Mouse (Mus musculus) neural tube, embryonic 12.5 days (tissue): ENCODE data around the gene Sf3b4. TPM values are rescaled to one million over a fixed set of nuclear protein-coding genes. Genes with fewer than 3 reads are reported as not detected.
"Not testable (repeated sequence)": the region's sequence is repeated elsewhere in the genome, so short reads cannot be mapped to it uniquely, and the experiment has no call there.

Experiments
- ATAC-seq: fragments of 200-750 bp; cut with Nextera tagmentation; 2 replicates; pipeline ENCODE4 v1.8.0; 2017; ENCODE audit warnings: low read depth, mild to moderate bottlenecking, moderate TSS enrichment, moderate library complexity; ENCODE audit not compliant: low FRiP score
- H3K27ac ChIP-seq: fragments of 300-500 bp; sonication (generic); 2 replicates; pipeline ENCODE4 v1.5.1; 2016
- H3K27me3 ChIP-seq: fragments of 300-500 bp; sonication (generic); replicated peaks from 2 replicates; pipeline ENCODE4 v1.6.1; 2016; ENCODE audit warnings: mild to moderate bottlenecking
- H3K36me3 ChIP-seq: fragments of 300-500 bp; sonication (generic); 2 replicates; pipeline ENCODE4 v1.6.1; 2016; ENCODE audit warnings: mild to moderate bottlenecking
- H3K4me1 ChIP-seq: fragments of 300-500 bp; sonication (generic); 2 replicates; pipeline ENCODE4 v1.6.1; 2016
- H3K4me2 ChIP-seq: fragments of 300-500 bp; sonication (generic); replicated peaks from 2 replicates; pipeline ENCODE4 v1.6.1; 2016; ENCODE audit warnings: mild to moderate bottlenecking
- H3K4me3 ChIP-seq: fragments of 300-500 bp; sonication (generic); 2 replicates; pipeline ENCODE4 v1.5.1; 2016
- H3K9ac ChIP-seq: fragments of 300-500 bp; sonication (generic); 2 replicates; pipeline ENCODE4 v1.6.1; 2016; ENCODE audit warnings: mild to moderate bottlenecking
- H3K9me3 ChIP-seq: fragments of 300-500 bp; sonication (generic); 2 replicates; pipeline ENCODE4 v1.6.1; 2016; ENCODE audit warnings: mild to moderate bottlenecking
- WGBS: fragments of 180-500 bp; shearing (Covaris S2); methylation state at CpG from one replicate; pipeline ENCODE4 v1.1.7; 2016; 5-methylcytosine and 5-hydroxymethylcytosine counted together
- polyA plus RNA-seq: library from polyadenylated mRNA; unstranded; fragments of >200 nt; fragmentation: Nextera tagmentation; extraction: Ambion mirVana; gene quantifications from 2 replicates; pipeline ENCODE4 v1.2.1, GENCODE M21; 2016

Gene Sf3b4
- polyA plus RNA-seq, 1 experiment from 2014 or later: 183 TPM

GRCm38 (mm10) chr3:96198601-96199251 lies 26.6 kb downstream of the Sf3b4 start:
- not testable (repeated sequence) for H3K27ac ChIP-seq, H3K9me3 ChIP-seq, H3K9ac ChIP-seq, ATAC-seq, H3K36me3 ChIP-seq, H3K4me3 ChIP-seq, H3K27me3 ChIP-seq
- 33% methylated on average over 8 of the region's 8 CpGs for WGBS
- Histone ChIP-seq H3K4me2 (0 out of 2 replicates have a peak overlapping the region, but pooled peaks have one; percentile 9), H3K4me1 (peaks cover 11% of the 10 kb centered on the region)

- Histone ChIP-seq H3K36me3 (no peaks in the 10 kb centered on the region), H3K27ac (no peak overlapping the region), H3K9me3 (no peaks in the 10 kb centered on the region), H3K4me1 (peaks cover 11% of the 10 kb centered on the region), H3K4me2 (no peak overlapping the region), H3K4me3 (no peak overlapping the region), H3K27me3 (no peaks in the 10 kb centered on the region), H3K9ac (no peak overlapping the region)
- no peak for ATAC-seq
- 79% methylated on average over 2 of the region's 2 CpGs for WGBS
Measured at GRCm38 (mm10) chr3:96199731-96200130, 27.6 kb downstream of the Sf3b4 start.

GRCm38 (mm10) chr3:96207819-96208218 lies 35.7 kb downstream of the Sf3b4 start:
- no peak overlapping the region for H3K4me2 ChIP-seq
- ATAC-seq: no peak
- H3K27me3 ChIP-seq: no peaks in the 10 kb centered on the region
- no peak overlapping the region for H3K27ac ChIP-seq
- no peak overlapping the region for H3K4me3 ChIP-seq
- WGBS: 87% methylated on average over 3 of the region's 3 CpGs
- no peak overlapping the region for H3K9ac ChIP-seq
- no peaks in the 10 kb centered on the region for H3K9me3 ChIP-seq
- H3K36me3 ChIP-seq: no peaks in the 10 kb centered on the region
- H3K4me1 ChIP-seq: no peaks in the 10 kb centered on the region

- Histone ChIP-seq H3K9me3 (no peaks in the 10 kb centered on the region), H3K9ac (no peak overlapping the region), H3K27me3 (no peaks in the 10 kb centered on the region), H3K4me2 (no peak overlapping the region), H3K27ac (no peak overlapping the region), H3K4me3 (no peak overlapping the region), H3K4me1 (no peaks in the 10 kb centered on the region), H3K36me3 (no peaks in the 10 kb centered on the region)
- WGBS: 25% methylated on average over 15 of the region's 15 CpGs
- ATAC-seq: no peak
Measured at GRCm38 (mm10) chr3:96209242-96209641, 37.1 kb downstream of the Sf3b4 start.

GRCm38 (mm10) chr3:96219191-96219641 lies 47.1 kb downstream of the Sf3b4 start:
- Histone ChIP-seq H3K27ac (peak overlapping the region; percentile 46), H3K4me1 (peaks cover 17% of the 10 kb centered on the region; the same call in 1 of the 2 replicates), H3K4me3 (peak overlapping the region; percentile 65), H3K4me2 (peak overlapping the region; percentile 80), H3K9ac (peak overlapping the region; percentile 53), H3K36me3 (no peaks in the 10 kb centered on the region), H3K27me3 (no peaks in the 10 kb centered on the region), H3K9me3 (no peaks in the 10 kb centered on the region)
- under 1% methylated on average over 12 of the region's 12 CpGs for WGBS
- peak; percentile 52 for ATAC-seq

GRCm38 (mm10) chr3:96219661-96220130 lies 47.6 kb downstream of the Sf3b4 start, which contains the start of the genes Bola1 and Hist2h2ab:
Gene Bola1, minus strand, starts transcription at chr3:96219709.
Gene Hist2h2ab, plus strand, starts transcription at chr3:96219865.
- H3K9ac ChIP-seq: peak within 1 kb of the TSS; percentile 73
- H3K27ac ChIP-seq: peak within 1 kb of the TSS; percentile 94
- H3K4me3 ChIP-seq: peak within 1 kb of the TSS; percentile 65
- ATAC-seq: peak; percentile 91
- H3K4me2 ChIP-seq: peak within 1 kb of the TSS; percentile 80
- H3K4me1 ChIP-seq: peaks cover 17% of the 10 kb centered on the region; the same call in 1 of the 2 replicates
- H3K27me3 ChIP-seq: no peaks in the 10 kb centered on the region
- WGBS: under 1% methylated on average over 36 of the region's 37 CpGs
- no peaks in the 10 kb centered on the region for H3K9me3 ChIP-seq
- H3K36me3 ChIP-seq: no peaks in the 10 kb centered on the region

- peak overlapping the region; percentile 73 for H3K9ac ChIP-seq
- peak overlapping the region; percentile 80 for H3K4me2 ChIP-seq
- H3K9me3 ChIP-seq, H3K27me3 ChIP-seq, H3K36me3 ChIP-seq: not testable (repeated sequence)
- peaks cover 17% of the 10 kb centered on the region; the same call in 1 of the 2 replicates for H3K4me1 ChIP-seq
- H3K4me3 ChIP-seq: peak overlapping the region; percentile 65
- under 1% methylated on average over 32 of the region's 47 CpGs for WGBS
- peak; percentile 37 for ATAC-seq
- H3K27ac ChIP-seq: peak overlapping the region; percentile 94
Measured at GRCm38 (mm10) chr3:96220131-96220764, 48.1 kb downstream of the Sf3b4 start.

- peak within 1 kb of the TSS; percentile 80 for H3K4me2 ChIP-seq
- peaks cover 17% of the 10 kb centered on the region; the same call in 1 of the 2 replicates for H3K4me1 ChIP-seq
- WGBS: under 1% methylated on average over 43 of the region's 43 CpGs
- peak; percentile 77 for ATAC-seq
- peak within 1 kb of the TSS; percentile 94 for H3K27ac ChIP-seq
- peak within 1 kb of the TSS; percentile 65 for H3K4me3 ChIP-seq
- H3K27me3 ChIP-seq: no peaks in the 10 kb centered on the region
- H3K36me3 ChIP-seq: no peaks in the 10 kb centered on the region
- H3K9ac ChIP-seq: peak within 1 kb of the TSS; percentile 73
- no peaks in the 10 kb centered on the region for H3K9me3 ChIP-seq
Measured at GRCm38 (mm10) chr3:96220765-96221639, 48.9 kb downstream of the Sf3b4 start, which contains the start of the genes Hist2h2ac and Hist2h2be. Gene Hist2h2ac, minus strand, starts transcription at chr3:96220880. Gene Hist2h2be, plus strand, starts transcription at chr3:96221119.

GRCm38 (mm10) chr3:96221640-96222038 lies 49.5 kb downstream of the Sf3b4 start:
- peaks cover 17% of the 10 kb centered on the region; the same call in 1 of the 2 replicates for H3K4me1 ChIP-seq

GRCm38 (mm10) chr3:96222774-96223173 lies 50.6 kb downstream of the Sf3b4 start:
- no peaks in the 10 kb centered on the region for H3K9me3 ChIP-seq
- no peak overlapping the region for H3K9ac ChIP-seq
- peaks cover 17% of the 10 kb centered on the region; the same call in 1 of the 2 replicates for H3K4me1 ChIP-seq
- ATAC-seq: no peak
- no peak overlapping the region for H3K4me3 ChIP-seq
- peak overlapping the region; percentile 80; the same call in 1 of the 2 replicates for H3K4me2 ChIP-seq
- 93% methylated on average over 4 of the region's 4 CpGs for WGBS
- H3K27me3 ChIP-seq: no peaks in the 10 kb centered on the region
- H3K27ac ChIP-seq: no peak overlapping the region
- H3K36me3 ChIP-seq: no peaks in the 10 kb centered on the region

More at GRCm38 (mm10) chr3:96221640-96222038, 49.5 kb downstream of the Sf3b4 start:
- Histone ChIP-seq H3K36me3 (no peaks in the 10 kb centered on the region), H3K9me3 (no peaks in the 10 kb centered on the region), H3K27me3 (no peaks in the 10 kb centered on the region), H3K4me3 (peak overlapping the region; percentile 65), H3K27ac (peak overlapping the region; percentile 94), H3K9ac (peak overlapping the region; percentile 73), H3K4me2 (peak overlapping the region; percentile 80)
- 20% methylated on average over 9 of the region's 9 CpGs for WGBS
- ATAC-seq: no peak

GRCm38 (mm10) chr3:96225421-96225820 lies 53.3 kb downstream of the Sf3b4 start:
- no peak overlapping the region for H3K27ac ChIP-seq
- WGBS: 13% methylated on average over 2 of the region's 2 CpGs
- H3K9me3 ChIP-seq: no peaks in the 10 kb centered on the region
- no peak for ATAC-seq
- H3K9ac ChIP-seq: no peak overlapping the region
- no peak overlapping the region for H3K4me3 ChIP-seq
- H3K36me3 ChIP-seq: no peaks in the 10 kb centered on the region
- no peaks in the 10 kb centered on the region for H3K27me3 ChIP-seq
- H3K4me1 ChIP-seq: peaks cover 10% of the 10 kb centered on the region; the same call in 1 of the 2 replicates
- no peak overlapping the region for H3K4me2 ChIP-seq
